Mouse (Mus musculus) heart, embryonic 13.5 days (tissue): Measurements from ENCODE around the gene 1700102P08Rik. TPM values are rescaled to one million over a fixed set of nuclear protein-coding genes. Genes with fewer than 3 reads are reported as not detected.

Experiments used
- ATAC-seq: fragments of 200-750 bp; cut with Nextera tagmentation; 2 replicates; pipeline ENCODE4 v1.8.0; 2017; ENCODE audit warnings: moderate TSS enrichment; ENCODE audit not compliant: insufficient number of reproducible peaks, low FRiP score, low TSS enrichment; ENCODE audit errors: extremely low read depth
- H3K27ac ChIP-seq: fragments of 300-500 bp; sonication (generic); replicated peaks from 2 replicates; pipeline ENCODE4 v1.5.1; 2015; ENCODE audit warnings: moderate library complexity, mild to moderate bottlenecking, inconsistent platforms
- H3K27me3 ChIP-seq: fragments of 300-500 bp; sonication (generic); replicated peaks from 2 replicates; pipeline ENCODE4 v1.6.1; 2015; ENCODE audit warnings: mild to moderate bottlenecking, inconsistent platforms
- H3K36me3 ChIP-seq: fragments of 300-500 bp; sonication (generic); 2 replicates; pipeline ENCODE4 v1.6.1; 2015; ENCODE audit warnings: mild to moderate bottlenecking, inconsistent platforms
- H3K4me1 ChIP-seq: fragments of 300-500 bp; sonication (generic); 2 replicates; pipeline ENCODE4 v1.6.1; 2015; ENCODE audit warnings: inconsistent platforms
- H3K4me2 ChIP-seq: fragments of 300-500 bp; sonication (generic); 2 replicates; pipeline ENCODE4 v1.6.1; 2015; ENCODE audit warnings: inconsistent platforms, mild to moderate bottlenecking, moderate library complexity
- H3K4me3 ChIP-seq: fragments of 300-500 bp; sonication (generic); 2 replicates; pipeline ENCODE4 v1.5.1; 2015; ENCODE audit warnings: moderate library complexity, mild to moderate bottlenecking, inconsistent platforms
- H3K9ac ChIP-seq: fragments of 300-500 bp; sonication (generic); 2 replicates; pipeline ENCODE4 v1.6.1; 2015; ENCODE audit warnings: inconsistent platforms, mild to moderate bottlenecking, moderate library complexity
- H3K9me3 ChIP-seq: fragments of 300-500 bp; sonication (generic); 2 replicates; pipeline ENCODE4 v1.6.1; 2016; ENCODE audit warnings: inconsistent platforms
- WGBS: fragments of 180-500 bp; shearing (Covaris S2); methylation state at CpG from one replicate; pipeline ENCODE4 v1.1.7; 2015; ENCODE audit warnings: mixed read lengths; 5-methylcytosine and 5-hydroxymethylcytosine counted together
- polyA plus RNA-seq: library from polyadenylated mRNA; unstranded; fragments of >200 nt; fragmentation: Nextera tagmentation; extraction: Ambion mirVana; gene quantifications from 2 replicates; pipeline ENCODE4 v1.2.1, GENCODE M21; 2015

The 1700102P08Rik gene
- polyA plus RNA-seq, 1 experiment from 2014 or later = 0.21 TPM

DNA sequence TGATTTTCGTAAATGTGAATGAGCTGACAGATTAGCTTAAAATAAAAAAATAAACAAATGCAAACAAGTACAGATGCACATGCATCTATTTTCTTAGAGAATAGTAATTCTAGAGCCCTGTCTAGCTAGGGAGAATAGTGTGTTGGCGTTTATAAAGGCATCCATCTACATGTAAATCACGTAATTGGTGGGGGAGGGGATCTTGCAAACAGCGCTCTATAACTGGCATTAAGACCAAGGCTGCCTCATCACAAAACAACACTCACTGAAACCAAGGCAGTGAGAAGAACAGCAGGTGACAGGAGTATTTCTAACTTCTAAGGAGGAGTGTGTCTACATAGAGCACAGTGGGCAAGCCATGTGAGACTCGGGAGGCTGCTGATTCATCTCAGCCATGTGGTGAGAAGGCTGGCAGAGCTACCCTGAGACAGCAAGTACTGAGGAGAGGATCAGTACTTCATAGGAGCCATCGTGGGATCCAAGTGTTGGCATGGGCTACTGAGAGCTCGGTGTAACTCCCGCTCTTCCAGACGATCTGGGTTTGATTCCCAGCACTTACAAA is 18.9 kb downstream of the 1700102P08Rik start:
- Histone ChIP-seq H3K4me1 (0 out of 2 replicates have a peak, but pooled peaks cover 7% of the 10 kb centered on the region), H3K27ac (no peak overlapping the region), H3K4me3 (no peak overlapping the region)

DNA sequence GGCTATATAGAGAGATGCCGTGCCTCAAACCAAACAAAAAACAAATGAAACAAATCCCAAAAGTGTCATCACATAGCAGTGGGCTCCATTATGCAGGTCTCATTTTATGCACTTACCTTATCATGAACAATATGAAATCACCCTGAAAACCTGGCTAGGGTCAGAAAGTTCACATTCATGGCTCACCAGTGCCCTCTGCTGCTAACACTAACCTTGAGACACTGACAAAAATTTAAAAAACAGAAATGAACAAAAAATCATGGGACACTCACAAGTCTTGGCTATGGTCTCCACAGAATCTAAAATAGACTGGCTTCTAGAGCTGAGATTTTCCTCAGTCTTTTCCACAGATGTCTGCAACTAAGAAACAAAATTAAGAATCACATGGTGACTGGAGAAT is 19.6 kb downstream of the 1700102P08Rik start:
- 61% methylated on average over 1 of the region's 1 CpGs for WGBS
- no peak for ATAC-seq

More for the DNA sequence above, 18.9 kb downstream of the 1700102P08Rik start:
- H3K4me2 ChIP-seq = no peak overlapping the region
- H3K9ac ChIP-seq = no peak overlapping the region
- ATAC-seq = no peak
- H3K9me3 ChIP-seq = no peaks in the 10 kb centered on the region
- 70% methylated on average over 9 of the region's 9 CpGs for WGBS
- no peaks in the 10 kb centered on the region for H3K27me3 ChIP-seq
- H3K36me3 ChIP-seq = no peaks in the 10 kb centered on the region

DNA sequence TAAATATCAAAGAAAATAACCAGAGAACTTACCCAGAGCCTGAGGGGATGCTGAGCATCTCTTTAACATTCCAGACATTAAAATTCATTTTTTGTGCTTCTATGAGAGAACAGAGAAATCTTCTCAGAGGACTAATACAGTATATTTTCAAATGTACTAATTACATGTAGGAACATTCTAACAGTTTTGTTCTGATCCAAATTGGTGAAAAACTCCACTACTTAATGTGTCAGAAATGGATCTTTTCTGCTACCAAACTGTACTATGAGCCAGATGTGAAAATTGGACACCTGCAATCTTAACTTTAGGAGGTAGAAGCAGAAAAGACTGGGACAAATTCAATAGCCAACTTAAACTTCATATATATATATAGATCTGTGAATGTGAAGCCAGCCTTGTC is 35.8 kb downstream of the 1700102P08Rik start, which contains the start of gene Ccdc36:
Ccdc36 (minus strand) TSS at position 101 of the 400 bp plus-strand sequence.
- Histone ChIP-seq H3K9me3 (no peaks in the 10 kb centered on the region), H3K9ac (no peak within 1 kb of the TSS), H3K27me3 (no peaks in the 10 kb centered on the region), H3K36me3 (no peaks in the 10 kb centered on the region), H3K27ac (no peak within 1 kb of the TSS), H3K4me1 (no peaks in the 10 kb centered on the region), H3K4me2 (no peak within 1 kb of the TSS), H3K4me3 (no peak within 1 kb of the TSS)
- ATAC-seq = no peak

More for the DNA sequence above, 19.6 kb downstream of the 1700102P08Rik start:
- no peak overlapping the region for H3K9ac ChIP-seq
- H3K27ac ChIP-seq = no peak overlapping the region
- no peaks in the 10 kb centered on the region for H3K9me3 ChIP-seq
- H3K27me3 ChIP-seq = no peaks in the 10 kb centered on the region
- H3K4me1 ChIP-seq = 0 out of 2 replicates have a peak, but pooled peaks cover 7% of the 10 kb centered on the region
- H3K36me3 ChIP-seq = no peaks in the 10 kb centered on the region
- no peak overlapping the region for H3K4me2 ChIP-seq
- H3K4me3 ChIP-seq = no peak overlapping the region

DNA sequence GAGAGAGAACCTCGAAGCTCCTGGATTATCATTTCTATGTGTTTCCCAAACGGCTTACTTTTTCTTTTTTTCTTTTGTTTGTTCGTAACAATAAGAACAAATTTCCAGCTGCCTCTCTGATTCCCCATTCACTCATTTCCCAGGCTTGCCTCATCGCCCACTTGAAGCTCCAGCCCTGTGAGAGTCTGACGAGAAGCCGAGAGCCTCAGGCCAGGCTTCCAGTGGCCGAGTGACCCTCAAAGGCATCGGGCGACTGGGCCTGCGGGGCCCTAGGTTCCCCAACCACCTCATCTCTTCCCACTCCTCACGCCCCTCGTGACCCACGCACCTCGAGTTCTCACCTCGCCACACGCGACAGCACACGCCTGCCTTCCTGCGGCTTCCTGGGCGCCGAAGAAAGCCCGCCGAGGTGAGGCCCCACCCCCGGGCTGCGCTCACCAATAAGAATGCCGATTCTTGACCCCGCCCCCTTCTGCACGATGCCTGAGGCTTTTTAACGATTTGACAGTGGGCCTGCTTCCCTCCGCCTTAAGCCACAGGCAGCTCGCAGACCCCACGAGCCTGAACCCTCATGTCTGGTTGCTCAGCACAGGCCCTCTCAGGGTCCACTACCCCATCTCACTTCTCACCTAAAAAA is 38.9 kb downstream of the 1700102P08Rik start:
- peak overlapping the region; percentile 67 for H3K4me2 ChIP-seq
- H3K4me3 ChIP-seq = peak overlapping the region; percentile 37
- ATAC-seq = no peak
- H3K9me3 ChIP-seq = no peaks in the 10 kb centered on the region
- 44% methylated on average over 32 of the region's 32 CpGs for WGBS
- no peak overlapping the region for H3K27ac ChIP-seq
- H3K9ac ChIP-seq = peak overlapping the region; percentile 47; the same call in 1 of the 2 replicates
- no peaks in the 10 kb centered on the region for H3K36me3 ChIP-seq
- H3K27me3 ChIP-seq = no peaks in the 10 kb centered on the region
- H3K4me1 ChIP-seq = no peaks in the 10 kb centered on the region

DNA sequence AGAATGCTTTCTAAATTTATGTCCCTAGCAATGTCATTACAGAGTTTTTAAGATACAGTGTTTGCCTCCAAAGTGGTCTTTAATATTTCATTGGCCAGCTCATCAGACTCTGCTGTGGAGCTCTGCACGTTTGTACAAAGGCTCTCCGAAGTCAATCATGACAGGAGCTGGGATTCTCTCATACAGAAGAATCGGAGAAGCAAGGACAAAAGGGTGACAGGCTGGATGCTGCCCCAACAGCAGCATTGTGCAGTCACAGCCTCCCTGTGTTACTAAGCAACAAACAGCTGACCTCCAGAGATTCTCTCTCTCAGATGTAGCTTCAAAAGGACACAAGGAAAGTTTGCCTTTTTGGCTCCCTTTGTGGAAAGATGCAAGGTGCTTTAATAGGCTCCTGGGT is 43.6 kb downstream of the 1700102P08Rik start, which contains the start of gene BC048562:
BC048562 (plus strand) TSS at position 301 of the 400 bp plus-strand sequence.
- ATAC-seq = no peak
- H3K9ac ChIP-seq = no peak within 1 kb of the TSS

DNA sequence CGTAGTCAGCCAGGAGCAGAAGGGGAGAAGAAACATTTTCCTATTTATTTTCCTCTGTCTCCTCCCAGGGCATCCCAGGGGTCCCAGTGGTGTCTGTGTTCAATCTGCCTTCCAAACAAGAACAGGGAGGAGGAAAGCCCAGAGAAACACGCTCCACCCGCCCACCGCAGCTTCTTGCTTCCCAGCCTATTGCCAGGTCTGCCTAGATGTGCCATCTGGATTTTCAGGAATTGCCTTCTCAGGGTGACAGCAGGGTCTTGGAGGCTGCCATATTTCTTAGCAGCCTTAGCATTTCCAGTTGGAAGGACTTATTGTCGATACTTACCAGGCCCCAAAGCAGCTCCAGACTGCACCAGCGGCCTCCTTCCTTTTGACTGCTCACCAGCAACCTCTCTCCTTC is 46.6 kb downstream of the 1700102P08Rik start:
- 78% methylated on average over 6 of the region's 6 CpGs for WGBS
- H3K4me1 ChIP-seq = peaks cover 30% of the 10 kb centered on the region

More for the DNA sequence above, 43.6 kb downstream of the 1700102P08Rik start, which contains the start of gene BC048562:
- Histone ChIP-seq H3K36me3 (no peaks in the 10 kb centered on the region), H3K27me3 (no peaks in the 10 kb centered on the region), H3K4me2 (no peak within 1 kb of the TSS), H3K9me3 (no peaks in the 10 kb centered on the region), H3K4me1 (peaks cover 20% of the 10 kb centered on the region), H3K27ac (no peak within 1 kb of the TSS), H3K4me3 (no peak within 1 kb of the TSS)
- WGBS = 69% methylated on average over 3 of the region's 3 CpGs

DNA sequence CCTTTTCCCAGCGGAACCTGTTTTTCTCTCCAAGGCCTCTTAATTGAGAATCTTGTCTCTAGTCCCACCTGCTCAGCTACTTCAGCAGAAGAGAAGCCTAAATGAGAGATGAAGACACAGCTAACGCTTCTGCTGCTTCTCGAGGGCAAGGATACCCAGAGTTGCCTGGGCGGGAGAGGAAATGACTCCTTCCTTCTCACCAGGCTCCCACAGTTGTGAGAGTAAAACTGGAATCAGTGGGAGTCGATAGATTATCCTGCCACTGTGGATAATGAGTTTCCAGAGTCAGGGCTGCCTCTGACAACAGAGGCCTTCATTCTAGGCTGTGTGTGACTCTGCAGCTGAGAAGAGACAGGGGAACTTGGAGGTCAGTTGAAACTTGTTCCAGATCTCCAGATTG is 47.9 kb downstream of the 1700102P08Rik start:
- no peaks in the 10 kb centered on the region for H3K36me3 ChIP-seq
- WGBS = 59% methylated on average over 5 of the region's 5 CpGs
- peaks cover 35% of the 10 kb centered on the region for H3K4me1 ChIP-seq
- no peak overlapping the region for H3K4me2 ChIP-seq
- ATAC-seq = no peak
- no peak overlapping the region for H3K4me3 ChIP-seq
- H3K27me3 ChIP-seq = no peaks in the 10 kb centered on the region
- H3K9ac ChIP-seq = peak overlapping the region; percentile 47; the same call in 1 of the 2 replicates
- no peaks in the 10 kb centered on the region for H3K9me3 ChIP-seq
- H3K27ac ChIP-seq = peak overlapping the region; percentile 21

More for the DNA sequence above, 46.6 kb downstream of the 1700102P08Rik start:
- no peak overlapping the region for H3K27ac ChIP-seq
- no peaks in the 10 kb centered on the region for H3K36me3 ChIP-seq
- no peaks in the 10 kb centered on the region for H3K27me3 ChIP-seq
- H3K9me3 ChIP-seq = no peaks in the 10 kb centered on the region
- ATAC-seq = no peak
- H3K4me2 ChIP-seq = no peak overlapping the region
- no peak overlapping the region for H3K9ac ChIP-seq
- no peak overlapping the region for H3K4me3 ChIP-seq

DNA sequence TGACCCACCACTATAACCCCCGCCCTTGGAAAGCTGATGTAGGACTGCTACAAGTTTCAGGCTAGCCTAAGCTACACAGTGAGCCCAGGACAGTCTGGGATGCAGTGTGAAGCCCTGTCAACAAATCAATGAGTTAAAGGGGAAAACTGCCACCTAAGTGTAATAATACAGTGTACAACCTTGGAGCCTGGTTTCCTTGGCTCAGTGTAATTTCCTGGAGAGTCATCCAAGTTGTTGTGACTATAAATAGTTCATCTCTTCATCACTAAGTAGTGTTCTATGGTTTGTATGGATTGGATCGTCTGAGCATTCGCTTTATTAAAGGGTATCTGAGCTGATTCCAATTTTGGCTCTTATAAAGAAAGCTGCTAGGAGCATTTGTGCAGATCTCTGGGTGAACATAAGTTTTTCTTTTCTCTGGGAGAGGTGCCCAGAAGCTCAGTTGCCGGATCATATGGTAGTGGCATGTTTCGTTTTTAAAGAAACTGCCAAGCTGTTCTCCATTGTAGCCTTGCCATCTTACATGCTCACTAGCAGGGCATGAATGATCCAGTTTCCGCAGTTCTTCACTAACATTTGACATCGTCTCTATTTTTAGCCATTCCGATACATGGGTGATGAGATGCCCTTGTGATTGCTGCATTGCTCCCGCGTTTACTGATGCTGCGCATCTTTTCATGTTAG is 48.8 kb downstream of the 1700102P08Rik start:
- Histone ChIP-seq H3K4me1 (peaks cover 42% of the 10 kb centered on the region), H3K9ac (no peak overlapping the region), H3K4me2 (peak overlapping the region; percentile 42; the same call in 1 of the 2 replicates), H3K9me3 (no peaks in the 10 kb centered on the region), H3K4me3 (no peak overlapping the region), H3K36me3 (no peaks in the 10 kb centered on the region), H3K27ac (peak overlapping the region; percentile 21), H3K27me3 (no peaks in the 10 kb centered on the region)
- ATAC-seq = no peak
- WGBS = 54% methylated on average over 11 of the region's 11 CpGs

DNA sequence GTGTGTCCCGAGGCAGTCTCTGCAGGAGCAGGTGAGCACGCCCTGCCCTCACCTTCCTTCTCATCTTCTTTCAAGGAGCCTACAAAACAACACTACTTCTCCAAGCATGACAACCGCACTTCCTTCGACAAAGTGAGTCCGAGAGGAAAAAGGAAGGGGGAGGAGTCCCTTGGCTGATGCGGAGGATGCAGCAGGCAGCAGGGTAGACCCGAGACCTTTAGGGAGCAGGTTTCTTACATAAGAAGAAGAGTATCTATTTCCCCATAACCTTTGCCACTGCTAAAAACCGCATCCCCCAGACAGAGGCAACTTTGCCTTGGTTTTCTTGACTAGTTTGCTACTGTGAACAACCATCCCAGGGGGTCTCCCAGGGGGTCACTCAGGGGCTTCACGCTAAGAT is 52.5 kb downstream of the 1700102P08Rik start:
- WGBS = 65% methylated on average over 9 of the region's 9 CpGs
- Histone ChIP-seq H3K27me3 (no peaks in the 10 kb centered on the region), H3K4me2 (no peak overlapping the region), H3K9me3 (no peaks in the 10 kb centered on the region), H3K4me1 (peaks cover 52% of the 10 kb centered on the region), H3K36me3 (peaks cover 26% of the 10 kb centered on the region), H3K27ac (no peak overlapping the region), H3K9ac (no peak overlapping the region), H3K4me3 (no peak overlapping the region)
- no peak for ATAC-seq

DNA sequence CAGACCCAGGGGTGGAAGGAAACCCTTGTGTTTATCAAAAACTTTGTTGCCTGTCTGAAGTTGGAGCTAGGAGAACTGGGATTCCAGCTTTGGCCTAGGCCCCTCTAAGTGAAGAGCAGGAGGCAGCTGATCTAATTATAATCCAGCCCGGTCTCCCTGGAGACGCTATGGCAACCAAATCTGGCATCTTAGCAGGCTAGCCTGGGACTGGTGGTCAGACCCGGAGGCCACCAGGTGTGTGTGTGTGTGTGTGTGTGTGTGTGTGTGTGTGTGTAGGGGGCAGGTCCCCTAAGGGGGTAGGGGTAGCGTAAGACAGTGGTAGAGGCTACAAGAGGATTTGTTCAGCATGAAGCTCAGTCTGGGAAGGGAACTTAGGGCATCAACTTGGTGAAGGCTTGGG is 57.3 kb downstream of the 1700102P08Rik start:
- H3K27ac ChIP-seq = peak overlapping the region; percentile 98
- 0 out of 2 replicates have a peak, but pooled peaks have one; percentile 12 for ATAC-seq
- peak overlapping the region; percentile 94 for H3K4me2 ChIP-seq
- peaks cover 26% of the 10 kb centered on the region for H3K36me3 ChIP-seq
- H3K4me3 ChIP-seq = peak overlapping the region; percentile 71
- H3K9ac ChIP-seq = peak overlapping the region; percentile 78
- H3K9me3 ChIP-seq = no peaks in the 10 kb centered on the region
- WGBS = 29% methylated on average over 4 of the region's 4 CpGs
- H3K27me3 ChIP-seq = no peaks in the 10 kb centered on the region
- H3K4me1 ChIP-seq = peaks cover 58% of the 10 kb centered on the region
